In genomic region chr2:78020516-78020915, GRCm38 (mm10) we compare ENCODE assay signal across 22 mouse cellular contexts.
"Had no signal": no experiment of that assay in that cellular context is flagged by ENCODE, and none has a peak within 500 bp of the region (broad histone marks: within the 10 kb centered on the region; RNA-seq: fewer than 3 reads in every experiment).

No protein-coding gene starts in this region.

- DNase-seq: gastrocnemius, adult 2 months; gastrocnemius, postnatal 10 days; gastrocnemius, postnatal 25 days; heart, adult 18-20 months; heart, postnatal 10 days; heart, postnatal 4 days; kidney, adult 18-20 months; kidney, adult 8-10 months; kidney, postnatal 10 days; kidney, postnatal 25 days; kidney, postnatal 4 days; left cerebral cortex, postnatal 4 days had no signal

- H3K4me1 ChIP-seq: heart, embryonic 10.5 days; heart, embryonic 12.5 days; hindbrain, embryonic 12.5 days; intestine, embryonic 15.5 days; limb, embryonic 13.5 days; limb, embryonic 15.5 days; liver, embryonic 12.5 days had no signal

- H3K4me3 ChIP-seq: gastrocnemius, adult 2 months; heart, embryonic 10.5 days; heart, embryonic 12.5 days; hindbrain, embryonic 10.5 days; hindbrain, embryonic 12.5 days; intestine, embryonic 15.5 days; layer of hippocampus, adult 2 months; left cerebral cortex, adult 2 months; limb, embryonic 13.5 days; limb, embryonic 15.5 days; liver, embryonic 12.5 days had no signal
